Comparison of ENCODE assay signal across 9 mouse cellular contexts in genomic region chr10:121423541-121424349, GRCm38 (mm10). TPM values are rescaled to one million over a fixed set of nuclear protein-coding genes. Genes with fewer than 3 reads are reported as not detected.
A peak's percentile ranks its signal among the peaks of the same experiment; 100 is the strongest.
DNase-seq lines count a peak whose midpoint lies in the region; ATAC-seq and TF ChIP-seq lines count a peak whose summit lies in the region.
"Had no signal": no experiment of that assay in that cellular context is flagged by ENCODE, and none has a peak within 500 bp of the region (broad histone marks: within the 10 kb centered on the region; RNA-seq: fewer than 3 reads in every experiment).

No protein-coding gene starts in this region.

- H3K27ac ChIP-seq in heart, embryonic 10.5 days, result peak overlapping the region; percentile 68
- H3K27ac ChIP-seq in forebrain, embryonic 14.5 days (ENCODE audit: low read depth, low read length), result no peak overlapping the region
- H3K27ac ChIP-seq in kidney, postnatal 0 days, result peak overlapping the region; percentile 39

- no peak for DNase-seq in heart, embryonic 10.5 days (ENCODE audit: low spot score)
- no peak for DNase-seq in heart, postnatal 25 days (ENCODE audit: low spot score)
- peak; percentile 57 for DNase-seq in MN1 (ENCODE audit: low spot score)
- peak; percentile 66 for DNase-seq in forebrain, embryonic 14.5 days (ENCODE audit: low spot score)
- DNase-seq in kidney, postnatal 0 days (ENCODE audit: low spot score), result no peak
- no peak for DNase-seq in embryo, embryonic 9.5 days (ENCODE audit: extremely low spot score)
- no peak for DNase-seq in ovary, adult 18-20 months (ENCODE audit: low spot score)
- no peak for DNase-seq in frontal cortex, postnatal 10 days (ENCODE audit: low spot score in 2 of 2)

- WGBS in heart, embryonic 10.5 days, result 71% methylated on average over 16 of the region's 16 CpGs
- 22% methylated on average over 16 of the region's 16 CpGs for WGBS in forebrain, embryonic 14.5 days
- WGBS in kidney, postnatal 0 days, result 48% methylated on average over 16 of the region's 16 CpGs

- 0 out of 2 replicates have a peak, but pooled peaks have one; percentile 2 for TF ChIP-seq CTCF in kidney, postnatal 0 days (IDR thresholded peaks at IDR 0.05; ENCODE audit: low read depth)

- no peaks in the 10 kb centered on the region for H3K36me3 ChIP-seq in heart, embryonic 10.5 days
- no peaks in the 10 kb centered on the region for H3K36me3 ChIP-seq in forebrain, embryonic 14.5 days (ENCODE audit: control insufficient read depth, insufficient read depth, low read length)
- H3K36me3 ChIP-seq in kidney, postnatal 0 days (ENCODE audit: insufficient read depth, low read length), result no peaks in the 10 kb centered on the region

- ATAC-seq in forebrain, embryonic 14.5 days, result peak; percentile 57
- no peak for ATAC-seq in kidney, postnatal 0 days (replicated peaks; ENCODE audit: low FRiP score, low read depth)

- H3K4me3 ChIP-seq in heart, embryonic 10.5 days, result no peak overlapping the region
- no peak overlapping the region for H3K4me3 ChIP-seq in forebrain, embryonic 14.5 days (ENCODE audit: low read depth, low read length)
- H3K4me3 ChIP-seq in kidney, postnatal 0 days (replicated peaks; ENCODE audit: low read depth, low read length), result no peak overlapping the region
- H3K4me3 ChIP-seq: megakaryocyte, embryonic 14.5 days had no signal

- H3K9me3 ChIP-seq in heart, embryonic 10.5 days, result no peaks in the 10 kb centered on the region
- H3K9me3 ChIP-seq in forebrain, embryonic 14.5 days (replicated peaks; ENCODE audit: control insufficient read depth, low read length), result no peaks in the 10 kb centered on the region
- H3K9me3 ChIP-seq in kidney, postnatal 0 days (replicated peaks; ENCODE audit: low read length), result no peaks in the 10 kb centered on the region
- H3K9me3 ChIP-seq: megakaryocyte, embryonic 14.5 days had no signal

- H3K4me2 ChIP-seq in forebrain, embryonic 14.5 days (ENCODE audit: low read length), result 0 out of 2 replicates have a peak overlapping the region, but pooled peaks have one; percentile 2
- no peak overlapping the region; the same call in 1 of the 2 replicates for H3K4me2 ChIP-seq in kidney, postnatal 0 days (ENCODE audit: low read length)

- H3K27me3 ChIP-seq in heart, embryonic 10.5 days (ENCODE audit: insufficient read depth, poor library complexity, severe bottlenecking), result no peaks in the 10 kb centered on the region
- H3K27me3 ChIP-seq in forebrain, embryonic 14.5 days (replicated peaks; ENCODE audit: control insufficient read depth, insufficient read depth, low read length), result no peaks in the 10 kb centered on the region
- H3K27me3 ChIP-seq in kidney, postnatal 0 days (ENCODE audit: insufficient read depth, low read length), result no peaks in the 10 kb centered on the region

- intact Hi-C loops in heart, postnatal 25 days (cut with DNase I), result no loop called here

- peaks cover 89% of the 10 kb centered on the region for H3K4me1 ChIP-seq in heart, embryonic 10.5 days
- peaks cover 10% of the 10 kb centered on the region for H3K4me1 ChIP-seq in forebrain, embryonic 14.5 days (ENCODE audit: control insufficient read depth, insufficient read depth, low read length)
- peaks cover 47% of the 10 kb centered on the region for H3K4me1 ChIP-seq in kidney, postnatal 0 days (replicated peaks; ENCODE audit: insufficient read depth, low read length)

- no peak overlapping the region for H3K9ac ChIP-seq in forebrain, embryonic 14.5 days (ENCODE audit: low read length)
- no peak overlapping the region for H3K9ac ChIP-seq in kidney, postnatal 0 days (ENCODE audit: low read depth, low read length)

RNA-seq across cellular contexts. Expression of gene Rassf3, which starts 52.4 kb away (rescaled TPM):
- 19.6 and 21.1 TPM in 2 replicates for polyA plus RNA-seq in heart, embryonic 10.5 days (2016; fragmentation: Nextera tagmentation; extraction: Ambion mirVana)
- total RNA-seq in heart, postnatal 25 days (2021), result 100 to 1,000 TPM; 146 to 157 TPM
- polyA plus RNA-seq in forebrain, embryonic 14.5 days (2014; fragmentation: Nextera tagmentation; extraction: Ambion mirVana), result 4.4 and 4.7 TPM in 2 replicates
- 11.9 and 12.5 TPM in 2 replicates for polyA plus RNA-seq in kidney, postnatal 0 days (2015; fragmentation: Nextera tagmentation; extraction: Ambion mirVana)

RNA-seq across cellular contexts. Expression of gene Gns, which starts 58.9 kb away (rescaled TPM):
- polyA plus RNA-seq in heart, embryonic 10.5 days (2016; fragmentation: Nextera tagmentation; extraction: Ambion mirVana), result 31.4 and 33.6 TPM in 2 replicates
- 10 to 100 TPM; 67.8 to 72.4 TPM for total RNA-seq in heart, postnatal 25 days (2021)
- 27.3 and 33.7 TPM in 2 replicates for polyA plus RNA-seq in forebrain, embryonic 14.5 days (2014; fragmentation: Nextera tagmentation; extraction: Ambion mirVana)
- 62.3 and 63.2 TPM in 2 replicates for polyA plus RNA-seq in kidney, postnatal 0 days (2015; fragmentation: Nextera tagmentation; extraction: Ambion mirVana)

Comparison
In these comparisons a context has a peak if more than half of its experiments do, and no peak if none do; other contexts are left out.
1. DNase-seq: peak in MN1 (single experiment) and forebrain, embryonic 14.5 days (single experiment); none in heart, embryonic 10.5 days (single experiment), heart, postnatal 25 days (single experiment), kidney, postnatal 0 days (single experiment), embryo, embryonic 9.5 days (single experiment), ovary, adult 18-20 months (single experiment) and frontal cortex, postnatal 10 days (0 of 2).